Mouse (Mus musculus) central nervous system, embryonic 11.5 days (tissue): ENCODE data around the gene Cox8c. TPM values are rescaled to one million over a fixed set of nuclear protein-coding genes. Genes with fewer than 3 reads are reported as not detected.

ENCODE experiments used
- polyA plus RNA-seq: library from polyadenylated mRNA; depleted of rRNA; stranded (reverse); fragments of >200 nt; gene quantifications from 2 replicates; pipeline ENCODE4 v1.2.3, GENCODE M21; 2012; rRNA removed

The Cox8c gene
- not detected in 2 replicates for polyA plus RNA-seq

DNA sequence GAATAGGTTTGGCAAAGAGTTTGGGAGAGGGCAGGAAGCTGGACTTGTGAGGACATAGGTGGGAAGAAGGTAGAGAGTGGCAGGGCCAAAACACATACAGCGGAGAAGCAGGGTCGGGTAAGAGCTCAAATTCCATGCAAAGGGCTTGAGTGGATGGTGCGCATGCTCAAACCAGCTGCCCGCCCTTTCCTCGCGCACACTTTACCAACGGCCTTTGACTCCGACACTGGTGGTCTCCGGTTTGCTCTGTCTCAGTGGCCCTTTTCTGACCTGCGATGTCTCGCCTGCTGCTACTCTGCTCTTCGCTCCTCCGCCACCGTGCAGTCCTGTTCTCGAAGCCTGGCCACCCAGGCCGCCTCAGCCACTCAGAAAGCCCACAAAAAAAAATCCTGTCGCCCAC is at the start of gene Cox8c:
TSS of gene Cox8c (plus strand) at position 226 of the 400 bp plus-strand sequence.

DNA sequence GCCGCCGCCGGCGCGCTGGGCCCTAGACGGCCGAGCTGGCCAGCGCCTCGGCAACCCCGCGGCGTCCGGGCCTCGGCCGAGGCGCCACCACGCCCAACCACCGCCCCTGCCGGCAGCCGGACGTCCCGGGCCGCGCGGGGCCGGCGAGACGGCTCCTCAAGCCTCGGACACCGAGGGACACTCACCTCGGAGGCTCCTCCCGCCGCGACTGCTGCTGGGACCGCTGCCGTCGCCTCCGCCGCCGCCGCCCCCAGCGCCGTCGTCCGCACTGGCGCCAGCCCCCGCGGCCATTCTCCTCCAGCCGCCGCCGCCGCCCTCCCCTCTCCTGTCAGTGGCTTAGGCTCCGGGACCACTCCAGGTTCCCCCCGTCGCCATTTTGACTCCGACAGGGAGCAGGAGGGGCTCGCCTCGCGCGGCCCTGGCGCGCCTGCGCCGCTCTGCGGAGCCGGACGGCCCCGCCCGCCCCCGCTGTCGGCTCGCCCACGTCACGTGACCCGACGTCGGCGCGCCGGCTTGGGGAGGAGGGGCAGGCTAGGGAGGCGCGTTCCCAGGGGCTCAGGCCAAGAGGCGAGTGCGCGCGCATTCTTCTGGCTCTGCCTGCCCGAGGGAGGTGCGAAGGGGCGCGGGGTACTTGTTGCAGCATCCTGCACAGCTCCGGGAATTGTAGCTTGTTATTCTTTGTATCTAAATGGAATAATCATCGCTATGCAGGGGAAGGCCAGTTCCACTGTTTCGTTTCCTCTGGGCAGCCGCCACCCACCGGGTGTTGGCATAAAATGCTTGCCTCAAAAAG is 20.9 kb upstream of the Cox8c start, which contains the start of gene Btbd7:
TSS of gene Btbd7 (minus strand) at position 441 of the 793 bp plus-strand sequence.

DNA sequence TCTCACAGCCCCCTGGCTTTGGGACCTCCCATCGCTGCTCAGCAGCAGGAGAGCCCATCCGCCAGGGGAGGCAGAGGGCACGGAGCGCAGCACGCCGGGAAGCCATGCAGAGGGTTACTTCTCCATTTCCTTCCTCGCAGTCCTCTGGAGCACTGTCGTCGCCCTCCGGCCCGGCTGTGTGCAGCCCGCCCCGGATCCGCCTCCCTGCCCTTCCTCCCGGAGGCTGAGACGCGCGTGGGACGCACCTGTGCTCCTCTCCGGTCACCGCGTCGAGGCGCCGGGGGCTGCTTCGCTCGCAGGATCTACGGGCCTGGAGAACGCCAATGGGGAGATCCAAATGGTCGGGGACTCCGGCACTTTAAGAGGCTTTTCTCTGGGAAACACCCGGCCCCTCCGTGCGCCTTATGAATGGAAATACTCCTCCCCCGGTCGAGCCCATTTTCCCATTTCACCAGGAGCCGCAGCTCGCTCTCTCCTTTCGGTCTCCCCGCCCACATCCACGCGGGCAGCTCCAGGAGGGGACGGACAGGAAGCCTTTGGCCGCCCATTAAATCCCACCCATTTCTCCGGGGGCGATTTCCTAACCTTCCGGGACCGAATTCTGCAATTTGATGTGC is 49.8 kb downstream of the Cox8c start, which contains the start of gene Unc79:
TSS of gene Unc79 (plus strand) at position 82 of the 617 bp plus-strand sequence.

Other genes with a start within 250 kb of the Cox8c start
- gene Itpk1, start 194.4 kb upstream of the Cox8c start, polyA plus RNA-seq, result 11.2 and 11.9 TPM in 2 replicates
- gene Moap1, start 155.7 kb upstream of the Cox8c start, polyA plus RNA-seq, result 3.0 and 7.8 TPM in 2 replicates
- 4.1 and 4.4 TPM in 2 replicates for gene Tmem251, start 155.6 kb upstream of the Cox8c start, polyA plus RNA-seq
- not detected in 2 replicates for gene Gm28051, start 141.6 kb upstream of the Cox8c start, polyA plus RNA-seq
- gene Gon7, start 141.5 kb upstream of the Cox8c start, polyA plus RNA-seq, result 27.7 and 43.6 TPM in 2 replicates
- gene Ubr7, start 141.3 kb upstream of the Cox8c start, polyA plus RNA-seq, result 54.4 and 60.6 TPM in 2 replicates
- gene Gm20604, start 140.6 kb upstream of the Cox8c start, polyA plus RNA-seq, result 25.1 and 28.7 TPM in 2 replicates
- 23.2 and 31.4 TPM in 2 replicates for gene Btbd7, start 20.8 kb upstream of the Cox8c start, polyA plus RNA-seq
- 6.6 and 7.8 TPM in 2 replicates for gene Unc79, start 49.5 kb downstream of the Cox8c start, polyA plus RNA-seq